Mouse (Mus musculus) liver, embryonic 16.5 days (tissue): ENCODE results near the gene Hist1h4m. TPM values are rescaled to one million over a fixed set of nuclear protein-coding genes. Genes with fewer than 3 reads are reported as not detected.
"Not testable (repeated sequence)": the region's sequence is repeated elsewhere in the genome, so short reads cannot be mapped to it uniquely, and the experiment has no call there.

Experiments used
- ATAC-seq: fragments of 200-750 bp; cut with Nextera tagmentation; 2 replicates; pipeline ENCODE4 v1.8.0; 2017; ENCODE audit warnings: low read depth, mild to moderate bottlenecking, moderate number of reproducible peaks, moderate library complexity
- H3K27ac ChIP-seq: fragments of 300-500 bp; sonication (generic); 2 replicates; pipeline ENCODE4 v1.5.1; 2014; ENCODE audit warnings: mild to moderate bottlenecking, low read length
- H3K27me3 ChIP-seq: fragments of 300-500 bp; sonication (generic); 2 replicates; pipeline ENCODE4 v1.6.1; 2014; ENCODE audit warnings: low read depth, low read length, mixed read lengths; ENCODE audit not compliant: control insufficient read depth, insufficient read depth
- H3K36me3 ChIP-seq: fragments of 300-500 bp; sonication (generic); 2 replicates; pipeline ENCODE4 v1.6.1; 2014; ENCODE audit warnings: mild to moderate bottlenecking; ENCODE audit not compliant: control insufficient read depth, insufficient read depth
- H3K4me1 ChIP-seq: fragments of 300-500 bp; sonication (generic); 2 replicates; pipeline ENCODE4 v1.6.1; 2014; ENCODE audit warnings: low read depth, low read length, mixed read lengths; ENCODE audit not compliant: control insufficient read depth
- H3K4me2 ChIP-seq: fragments of 300-500 bp; sonication (generic); 2 replicates; pipeline ENCODE4 v1.6.1; 2014; ENCODE audit warnings: low read depth, low read length, mixed read lengths
- H3K4me3 ChIP-seq: fragments of 300-500 bp; sonication (generic); 2 replicates; pipeline ENCODE4 v1.5.1; 2014; ENCODE audit warnings: low read depth, mild to moderate bottlenecking, low read length
- H3K9ac ChIP-seq: fragments of 300-500 bp; sonication (generic); 2 replicates; pipeline ENCODE4 v1.6.1; 2014; ENCODE audit warnings: low read depth, low read length
- H3K9me3 ChIP-seq: fragments of 300-500 bp; sonication (generic); replicated peaks from 2 replicates; pipeline ENCODE4 v1.6.1; 2016; ENCODE audit warnings: low read length; ENCODE audit not compliant: control insufficient read depth
- WGBS: fragments of 180-500 bp; shearing (Covaris S2); extraction: QIAGEN DNeasy Blood & Tissue Kit; methylation state at CpG from one replicate; pipeline ENCODE4 v1.1.7; 2014; ENCODE audit not compliant: insufficient replicate concordance; 5-methylcytosine and 5-hydroxymethylcytosine counted together
- polyA plus RNA-seq: library from polyadenylated mRNA; unstranded; fragments of >200 nt; fragmentation: Nextera tagmentation; extraction: Ambion mirVana; gene quantifications from 2 replicates; pipeline ENCODE4 v1.2.1, GENCODE M21; 2015

Gene Hist1h4m
- polyA plus RNA-seq, 1 experiment from 2014 or later, result not detected

DNA sequence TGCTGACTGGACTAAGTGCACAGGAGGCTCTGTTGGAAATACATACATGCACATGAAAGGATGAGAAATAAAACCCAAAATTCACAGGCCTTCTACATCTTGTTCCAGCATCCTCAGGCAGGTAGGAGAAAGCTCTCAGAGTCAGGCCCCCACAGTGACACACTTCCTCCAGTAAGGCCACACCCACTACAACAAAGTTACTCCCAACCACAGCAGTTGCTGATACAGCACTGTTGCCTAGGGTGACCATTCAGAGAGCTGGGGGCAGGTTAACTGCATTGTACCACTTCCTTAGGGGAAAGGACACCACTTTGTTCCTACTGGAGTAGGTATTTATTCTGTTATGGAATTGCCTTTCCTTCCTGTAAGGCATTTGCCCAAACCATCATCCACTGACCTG lies 14.4 kb upstream of the Hist1h4m start:
- not testable (repeated sequence) for H3K36me3 ChIP-seq, H3K9ac ChIP-seq, H3K27me3 ChIP-seq, H3K4me1 ChIP-seq, H3K4me2 ChIP-seq, H3K9me3 ChIP-seq, H3K4me3 ChIP-seq, H3K27ac ChIP-seq
- peak; percentile 67; the same call in 1 of the 2 replicates for ATAC-seq

DNA sequence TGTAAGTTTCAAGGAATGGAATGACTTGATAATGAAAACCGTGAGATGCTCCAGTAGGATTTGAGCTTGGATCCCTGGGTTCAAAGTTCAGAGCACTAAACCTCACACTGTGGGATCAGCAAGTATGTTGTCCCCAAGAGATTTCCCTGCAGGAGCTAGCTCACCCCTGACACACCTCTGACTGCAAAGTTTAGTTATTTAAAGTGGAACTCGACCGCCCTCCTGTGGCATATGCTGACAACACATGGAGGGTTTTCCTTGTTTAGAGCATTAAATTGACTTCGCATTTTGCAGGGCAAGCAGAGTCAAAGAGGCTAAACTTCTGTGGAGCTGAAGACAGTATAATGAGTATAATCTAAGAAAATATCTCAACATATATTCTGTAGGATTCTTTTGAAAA lies 8.5 kb upstream of the Hist1h4m start:
- H3K9ac ChIP-seq, H3K27ac ChIP-seq, H3K9me3 ChIP-seq, H3K36me3 ChIP-seq, H3K4me2 ChIP-seq, H3K4me3 ChIP-seq, H3K4me1 ChIP-seq, H3K27me3 ChIP-seq: not testable (repeated sequence)
- WGBS, result no CpG with 5 or more reads among the region's 4 CpGs
- peak; percentile 65 for ATAC-seq

DNA sequence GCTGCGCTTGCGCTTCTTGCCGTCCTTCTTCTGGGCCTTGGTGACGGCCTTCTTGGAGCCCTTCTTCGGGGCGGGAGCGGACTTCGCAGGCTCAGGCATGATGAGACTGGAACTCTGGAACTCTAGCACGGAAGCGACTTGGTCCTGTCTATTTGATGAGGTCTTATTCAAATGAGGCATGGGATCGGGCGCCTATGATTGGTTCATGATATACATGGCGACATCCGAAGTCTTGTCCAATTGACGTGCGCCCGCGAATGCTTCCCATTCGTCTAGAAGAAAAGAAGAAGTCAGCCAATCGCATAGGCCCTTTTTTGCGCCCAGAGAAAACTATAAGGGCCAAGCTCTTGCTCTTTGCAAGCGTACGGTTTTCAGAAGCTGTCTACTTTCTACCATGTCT lies 1.5 kb upstream of the Hist1h4m start, which contains the start of the genes Hist1h2bq and Hist1h2ao:
Gene Hist1h2bq (minus strand): TSS at position 125 of the 400 bp plus-strand sequence.
Gene Hist1h2ao (plus strand): TSS at position 393 of the 400 bp plus-strand sequence.
- H3K4me3 ChIP-seq, H3K9ac ChIP-seq, H3K36me3 ChIP-seq, H3K4me1 ChIP-seq, H3K9me3 ChIP-seq, H3K27ac ChIP-seq, H3K4me2 ChIP-seq, H3K27me3 ChIP-seq: not testable (repeated sequence)
- no CpG with 5 or more reads among the region's 23 CpGs for WGBS
- peak; percentile 86 for ATAC-seq

DNA sequence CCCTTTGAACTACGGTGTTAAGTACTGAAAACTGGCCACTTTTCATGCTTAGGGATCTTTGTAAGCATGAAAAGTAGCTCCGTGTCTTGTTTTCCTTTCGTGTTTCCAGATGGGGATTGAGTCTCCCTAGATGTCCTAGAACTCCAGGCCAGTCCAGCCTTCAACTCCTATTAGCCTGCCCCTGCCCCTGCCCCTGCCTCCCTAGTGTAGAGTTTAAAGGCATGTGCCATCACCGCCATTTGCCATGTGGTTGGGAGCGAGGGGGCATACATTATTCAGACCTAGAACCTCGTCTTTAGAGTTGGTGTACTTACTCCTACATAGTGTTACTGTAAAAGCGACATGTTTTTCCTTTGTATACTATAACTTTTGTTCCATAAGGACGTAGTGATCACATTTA lies 472 bp upstream of the Hist1h4m start:
- not testable (repeated sequence) for H3K4me2 ChIP-seq, H3K4me1 ChIP-seq, H3K9me3 ChIP-seq, H3K4me3 ChIP-seq, H3K9ac ChIP-seq, H3K27me3 ChIP-seq, H3K36me3 ChIP-seq, H3K27ac ChIP-seq
- peak; percentile 3; the same call in 1 of the 2 replicates for ATAC-seq
- no CpG with 5 or more reads among the region's 8 CpGs for WGBS

DNA sequence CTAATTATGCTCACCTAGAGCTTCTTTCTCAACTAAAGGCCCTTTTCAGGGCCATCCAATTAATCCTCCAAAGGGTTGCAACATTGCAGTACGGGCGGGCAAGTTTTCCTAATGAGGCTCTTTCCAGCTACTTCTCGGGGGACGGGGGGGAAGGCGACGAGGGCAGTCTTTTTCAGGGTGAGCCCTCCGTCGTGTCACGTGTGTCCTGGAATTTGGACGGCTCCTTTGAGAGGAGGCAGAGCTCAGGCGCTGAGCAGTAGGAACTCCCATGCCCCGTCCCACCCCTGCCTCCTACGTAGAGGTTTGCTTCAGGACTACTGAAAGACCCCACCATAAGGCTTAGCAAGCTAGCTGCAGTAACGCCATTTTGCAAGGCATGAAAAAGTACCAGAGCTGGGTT lies 546 bp downstream of the Hist1h4m start:
- peak; percentile 49 for ATAC-seq
- peak overlapping the region; percentile 42; the same call in 1 of the 2 replicates for H3K4me2 ChIP-seq
- H3K9me3 ChIP-seq, H3K27me3 ChIP-seq, H3K4me1 ChIP-seq, H3K36me3 ChIP-seq, H3K9ac ChIP-seq: not testable (repeated sequence)
- WGBS, result under 1% methylated on average over 14 of the region's 14 CpGs
- H3K27ac ChIP-seq, result peak overlapping the region; percentile 75
- H3K4me3 ChIP-seq, result peak overlapping the region; percentile 29; the same call in 1 of the 2 replicates

DNA sequence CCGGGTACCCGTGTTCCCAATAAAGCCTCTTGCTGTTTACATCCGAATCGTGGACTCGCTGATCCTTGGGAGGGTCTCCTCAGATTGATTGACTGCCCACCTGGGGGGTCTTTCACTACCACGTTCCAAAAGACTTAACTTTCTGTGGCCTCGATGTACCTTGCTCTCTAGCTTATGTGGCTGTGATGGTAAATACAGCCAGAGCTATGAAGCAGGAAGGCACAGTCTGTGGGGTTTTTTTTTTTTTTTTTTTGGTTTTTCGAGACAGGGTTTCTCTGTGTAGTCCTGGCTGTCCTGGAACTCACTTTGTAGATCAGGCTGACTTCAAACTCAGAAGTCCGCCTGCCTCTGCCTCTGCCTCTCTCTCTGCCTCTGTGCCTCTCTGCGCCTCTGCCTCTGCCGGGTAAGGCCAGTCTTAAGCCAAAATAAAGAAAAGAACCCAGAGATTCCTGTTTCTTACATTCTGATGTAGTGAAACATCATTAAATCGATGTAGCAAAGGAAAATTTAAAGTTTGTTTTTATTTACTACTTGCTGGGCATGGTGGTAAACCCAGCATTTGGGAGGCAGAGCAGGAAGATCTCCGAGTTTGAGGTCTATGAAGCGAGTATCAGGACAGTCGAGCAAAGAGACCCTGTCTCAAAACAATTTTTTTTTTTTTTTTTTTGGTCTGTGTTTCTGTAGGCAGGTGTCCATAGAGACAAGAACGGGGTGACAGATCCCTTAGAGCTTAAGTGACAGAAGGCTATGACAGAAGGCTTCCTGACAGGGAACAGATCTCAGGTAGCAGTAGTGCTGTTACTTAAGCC lies 8.7 kb downstream of the Hist1h4m start:
- peak; percentile 32; the same call in 1 of the 2 replicates for ATAC-seq
- not testable (repeated sequence) for H3K27me3 ChIP-seq, H3K4me1 ChIP-seq, H3K27ac ChIP-seq, H3K9ac ChIP-seq, H3K4me2 ChIP-seq, H3K4me3 ChIP-seq, H3K36me3 ChIP-seq, H3K9me3 ChIP-seq
- WGBS, result 66% methylated on average over 7 of the region's 16 CpGs

DNA sequence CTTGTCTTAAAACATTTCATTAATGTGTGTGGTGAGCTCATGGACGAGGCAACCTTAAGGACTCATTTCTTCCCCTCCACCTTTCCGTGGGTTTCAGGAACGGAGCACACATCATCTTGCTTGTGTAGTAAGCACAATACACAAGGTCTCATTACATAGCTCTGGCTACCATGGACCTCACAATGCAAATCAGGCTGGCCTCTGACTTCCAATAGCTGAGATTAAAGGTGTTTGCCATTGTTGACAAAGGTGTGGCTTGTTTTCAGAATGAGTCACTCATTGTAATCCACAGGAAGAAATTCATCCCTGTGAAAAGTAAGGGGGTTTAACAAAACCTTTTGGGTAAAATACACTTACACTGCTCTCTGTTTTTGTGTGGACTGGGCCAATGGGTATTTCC lies 17.0 kb downstream of the Hist1h4m start:
- ATAC-seq, result no peak
- no peaks in the 10 kb centered on the region; the same call in 1 of the 2 replicates for H3K4me1 ChIP-seq
- 82% methylated on average over 3 of the region's 3 CpGs for WGBS
- no peak overlapping the region for H3K4me2 ChIP-seq
- H3K9ac ChIP-seq, result no peak overlapping the region
- no peaks in the 10 kb centered on the region for H3K9me3 ChIP-seq
- no peak overlapping the region for H3K27ac ChIP-seq
- H3K36me3 ChIP-seq, result no peaks in the 10 kb centered on the region
- H3K27me3 ChIP-seq, result no peaks in the 10 kb centered on the region
- H3K4me3 ChIP-seq, result no peak overlapping the region

DNA sequence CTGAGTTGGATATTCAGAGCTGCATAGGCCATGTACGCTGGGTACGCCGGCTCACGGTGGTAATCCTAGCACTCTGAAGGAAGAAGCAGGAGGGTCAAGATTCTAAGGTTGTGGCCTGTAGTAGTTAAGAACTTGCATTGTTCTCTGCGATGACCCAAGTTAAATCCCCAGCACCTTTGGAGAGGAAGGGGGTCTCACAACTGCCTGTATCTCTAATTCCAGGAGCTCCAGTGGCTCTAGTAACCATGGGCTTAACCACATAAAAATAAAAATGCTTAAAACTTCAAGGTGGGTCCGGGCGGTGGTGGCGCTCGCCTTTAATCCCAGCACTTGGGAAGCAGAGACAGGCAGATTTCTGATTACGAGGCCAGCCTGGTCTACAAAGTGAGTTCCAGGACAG lies 18.8 kb downstream of the Hist1h4m start:
- Histone ChIP-seq H3K4me3 (peak overlapping the region; percentile 11), H3K4me2 (peak overlapping the region; percentile 50), H3K9me3 (no peaks in the 10 kb centered on the region), H3K27ac (peak overlapping the region; percentile 78), H3K4me1 (no peaks in the 10 kb centered on the region; the same call in 1 of the 2 replicates), H3K36me3 (no peaks in the 10 kb centered on the region), H3K27me3 (no peaks in the 10 kb centered on the region), H3K9ac (peak overlapping the region; percentile 48)
- no peak for ATAC-seq
- 77% methylated on average over 10 of the region's 10 CpGs for WGBS
